Mouse (Mus musculus) cerebellum, adult 18-20 months (tissue): ENCODE data around the gene Tor3a.
"Not testable (repeated sequence)": the region's sequence is repeated elsewhere in the genome, so short reads cannot be mapped to it uniquely, and the experiment has no call there.

Source experiments
- DNase-seq, 2 experiments: peaks; one replicate each; pipeline ENCODE4 v3.0.0; 2021

Tor3a gene

DNA sequence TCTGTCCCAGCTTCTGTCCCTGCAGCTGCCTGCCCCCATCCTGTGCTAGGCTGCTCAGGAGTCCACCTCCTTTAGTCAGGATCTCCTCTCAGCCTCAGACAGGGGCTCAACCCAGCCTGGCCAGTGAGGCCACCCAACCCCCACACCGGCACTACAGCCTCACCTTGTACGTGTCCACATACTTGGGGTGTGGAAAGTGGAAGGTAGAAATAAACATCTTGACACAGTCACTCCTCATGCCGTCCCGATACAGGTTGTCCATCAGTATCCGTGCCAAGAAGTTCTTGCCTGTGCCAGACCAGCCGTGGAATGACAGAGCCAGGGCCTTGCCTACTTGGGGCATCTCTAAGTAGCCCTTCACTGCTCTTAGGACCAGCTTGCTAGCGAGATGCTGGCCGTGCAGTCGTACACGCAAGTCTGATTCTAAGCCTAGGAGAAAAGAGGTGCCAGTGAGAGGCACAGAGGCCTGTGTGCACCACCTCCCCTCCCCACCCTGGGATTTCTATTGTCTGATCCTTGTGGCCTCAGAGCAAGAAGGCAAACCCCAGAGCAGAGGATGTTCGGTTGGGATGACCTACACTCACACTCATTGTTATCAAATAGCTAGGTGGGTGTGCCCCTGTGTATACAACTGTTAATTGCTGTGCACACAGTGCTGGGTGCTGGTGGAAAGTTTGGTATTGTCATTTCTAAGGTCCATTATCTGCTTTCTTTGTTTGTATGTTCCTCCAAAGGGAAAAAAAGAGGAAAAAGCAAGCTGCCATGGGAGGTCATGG lies 4.8 kb downstream of the Tor3a start:
- no peak for DNase-seq

DNA sequence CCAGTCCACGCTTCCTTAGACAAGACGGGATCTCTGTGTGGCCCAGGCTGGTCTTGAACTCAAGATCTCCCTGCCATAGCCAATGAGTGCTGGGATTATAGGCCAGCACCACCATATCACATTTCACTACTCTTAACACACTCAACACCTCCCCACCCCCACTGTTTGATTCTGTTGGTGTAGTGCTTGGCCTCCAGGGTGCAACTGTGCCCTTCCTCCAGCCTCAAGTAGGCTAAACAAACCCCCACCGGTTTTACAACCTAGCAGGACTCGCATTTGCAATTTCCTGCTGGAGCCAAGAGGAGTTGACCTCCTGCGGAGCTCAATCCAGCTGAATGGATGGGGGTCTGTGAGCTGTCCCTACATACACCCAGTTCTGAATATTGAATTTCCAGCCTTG lies 5.6 kb downstream of the Tor3a start:
- DNase-seq, result no peak

DNA sequence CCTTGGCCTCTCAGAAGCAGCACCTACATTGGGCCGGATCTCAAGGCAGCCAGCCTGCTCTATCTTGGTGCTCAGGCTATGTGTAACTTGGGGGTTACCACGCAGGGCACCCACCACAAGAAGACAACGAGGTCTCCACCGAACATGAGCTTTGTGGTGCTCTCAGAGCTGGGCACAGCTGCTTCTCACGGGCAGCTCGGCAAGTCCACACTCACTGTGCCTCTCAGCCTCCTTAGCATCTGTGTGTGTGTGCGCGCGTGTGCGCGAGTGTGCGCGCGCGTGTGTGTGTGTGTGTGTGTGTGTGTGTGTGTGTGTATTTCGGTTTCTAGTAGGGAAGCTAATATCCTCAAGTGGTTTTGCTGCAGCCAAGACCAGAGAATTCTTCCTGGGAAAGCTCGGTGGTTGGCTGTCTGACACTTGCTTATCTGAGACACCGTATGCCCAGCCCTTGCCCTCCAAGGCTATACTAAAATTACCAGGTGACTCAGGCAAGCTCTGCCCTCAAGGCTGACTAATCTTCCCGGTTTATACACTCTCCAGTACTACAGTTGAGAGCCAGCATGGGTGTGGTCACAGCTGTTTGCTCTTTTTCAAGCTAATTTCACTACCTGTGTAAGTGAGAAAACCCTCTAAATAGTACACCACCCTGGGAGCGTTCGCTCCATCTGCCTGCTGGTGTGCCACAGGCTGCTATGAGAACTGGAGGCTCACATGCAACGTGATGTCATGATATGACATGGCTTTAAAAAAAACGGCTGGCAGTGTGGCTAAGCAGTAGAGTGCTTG lies 6.8 kb downstream of the Tor3a start:
- no peak for DNase-seq

DNA sequence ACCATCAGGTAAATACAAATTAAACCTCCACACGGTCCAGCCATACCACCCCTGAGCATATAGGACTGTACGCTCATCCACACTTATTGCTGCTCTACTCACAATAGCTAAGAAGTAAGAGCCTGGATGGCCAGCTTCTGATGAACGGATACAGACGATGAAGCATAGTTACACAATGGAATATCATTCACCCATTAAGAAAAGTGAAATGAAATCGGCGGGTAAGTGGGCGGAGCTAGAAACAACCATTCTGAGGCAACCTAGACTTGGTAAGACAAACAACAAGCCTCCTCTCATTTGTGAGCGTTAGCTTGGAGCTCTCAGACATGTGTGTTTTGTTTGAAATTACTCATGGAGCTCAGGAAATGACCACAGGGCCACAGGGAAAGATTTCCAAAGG lies 8.4 kb downstream of the Tor3a start:
- no peak for DNase-seq

DNA sequence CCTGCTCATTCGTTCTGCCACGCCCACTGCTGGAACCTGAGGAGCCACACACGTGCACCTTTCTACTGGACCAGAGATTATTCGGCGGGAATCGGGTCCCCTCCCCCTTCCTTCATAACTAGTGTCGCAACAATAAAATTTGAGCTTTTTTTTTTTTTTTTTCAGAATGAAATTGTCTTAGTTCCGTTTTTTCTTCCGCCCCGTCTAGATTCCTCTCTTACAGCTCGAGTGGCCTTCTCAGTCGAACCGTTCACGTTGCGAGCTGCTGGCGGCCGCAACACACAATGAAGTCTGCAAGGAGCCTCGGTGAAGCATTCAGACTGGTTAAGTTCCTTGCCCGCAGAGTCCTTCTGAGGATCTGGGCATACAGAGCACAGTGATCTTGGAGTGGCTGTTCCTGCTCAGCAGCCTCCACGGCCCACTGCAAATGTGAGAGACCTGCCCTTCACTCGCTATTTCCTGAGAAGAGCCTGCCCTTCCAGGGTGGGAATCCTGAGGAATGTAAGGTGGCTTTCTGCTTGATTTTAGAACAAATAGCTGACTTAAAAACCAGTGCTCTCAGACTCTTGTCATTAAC lies 13.4 kb downstream of the Tor3a start:
- not testable (repeated sequence) for DNase-seq

DNA sequence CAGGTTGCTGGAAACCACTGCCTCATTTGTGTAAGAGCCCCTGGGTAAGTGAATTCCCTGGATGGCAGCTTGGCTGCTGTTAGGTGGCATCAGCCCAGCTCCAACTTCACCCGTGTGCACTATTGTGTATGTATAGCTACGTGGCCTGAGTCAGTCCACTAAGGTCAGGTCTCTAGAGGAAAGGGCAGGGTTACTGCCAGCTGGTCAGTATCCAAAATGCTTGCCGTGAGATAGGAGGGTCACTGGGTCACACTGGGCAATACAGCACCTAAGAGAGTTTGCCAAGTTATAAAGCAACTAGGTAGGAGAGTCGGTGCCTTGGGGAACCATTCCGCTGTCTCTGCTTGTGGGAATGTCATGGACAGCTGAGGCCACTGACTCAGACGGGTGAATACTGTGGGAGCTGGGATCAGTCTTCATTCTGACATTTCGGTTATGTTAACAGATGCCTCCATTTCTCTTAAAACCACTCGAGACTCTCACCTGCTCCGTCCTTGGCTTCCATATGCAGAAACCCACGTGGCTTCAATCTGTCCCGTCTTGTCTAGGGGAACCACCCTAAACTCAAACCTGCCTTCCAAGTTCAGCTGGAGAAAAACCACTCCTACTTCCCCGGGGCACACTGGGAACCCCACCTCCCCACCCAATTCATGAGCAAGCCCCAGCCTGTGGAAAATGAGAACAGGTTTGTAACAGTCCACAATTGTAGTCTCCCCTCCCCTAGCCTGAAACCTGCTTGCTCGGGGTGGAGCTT lies 14.1 kb downstream of the Tor3a start:
- no peak for DNase-seq

DNA sequence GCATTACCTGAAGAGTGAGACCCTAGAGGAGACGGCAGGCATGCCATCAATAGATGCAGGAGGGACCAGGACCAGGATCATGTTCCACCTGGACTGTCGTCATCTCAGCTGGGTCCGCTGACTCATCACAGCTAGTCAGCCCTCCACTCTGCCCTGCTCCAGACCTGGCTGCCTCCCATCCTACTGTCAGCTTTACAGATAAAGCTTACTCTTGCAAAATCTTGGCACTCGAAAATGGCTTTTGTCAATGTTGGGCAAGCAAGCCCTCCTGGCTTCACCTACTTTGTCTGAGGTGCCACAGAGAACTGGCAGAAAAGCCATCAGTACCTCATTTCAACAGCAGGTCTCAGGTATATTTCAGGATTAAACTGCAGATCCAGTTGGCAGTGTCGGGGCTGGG lies 15.5 kb downstream of the Tor3a start:
- DNase-seq, result peak; percentile 64 to 85

DNA sequence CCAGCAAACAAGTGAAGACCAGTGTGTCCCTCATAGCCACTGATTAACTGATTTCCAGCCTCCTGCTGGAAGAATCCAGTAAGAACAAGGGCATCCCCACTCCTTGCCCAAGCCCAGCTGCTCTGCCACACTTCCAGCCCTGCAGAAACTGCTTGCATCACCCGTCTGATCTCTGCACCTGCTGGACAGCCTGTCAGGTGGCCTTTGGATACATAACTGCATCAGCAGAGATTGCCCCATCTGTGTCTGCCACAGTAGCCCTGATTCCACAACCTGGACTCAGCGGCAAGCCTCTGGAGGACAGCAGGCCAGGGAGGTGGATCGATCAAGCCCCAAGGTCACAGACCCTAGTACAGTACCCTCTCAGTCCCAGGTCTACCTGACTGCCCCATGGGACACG lies 16.6 kb downstream of the Tor3a start:
- no peak for DNase-seq

DNA sequence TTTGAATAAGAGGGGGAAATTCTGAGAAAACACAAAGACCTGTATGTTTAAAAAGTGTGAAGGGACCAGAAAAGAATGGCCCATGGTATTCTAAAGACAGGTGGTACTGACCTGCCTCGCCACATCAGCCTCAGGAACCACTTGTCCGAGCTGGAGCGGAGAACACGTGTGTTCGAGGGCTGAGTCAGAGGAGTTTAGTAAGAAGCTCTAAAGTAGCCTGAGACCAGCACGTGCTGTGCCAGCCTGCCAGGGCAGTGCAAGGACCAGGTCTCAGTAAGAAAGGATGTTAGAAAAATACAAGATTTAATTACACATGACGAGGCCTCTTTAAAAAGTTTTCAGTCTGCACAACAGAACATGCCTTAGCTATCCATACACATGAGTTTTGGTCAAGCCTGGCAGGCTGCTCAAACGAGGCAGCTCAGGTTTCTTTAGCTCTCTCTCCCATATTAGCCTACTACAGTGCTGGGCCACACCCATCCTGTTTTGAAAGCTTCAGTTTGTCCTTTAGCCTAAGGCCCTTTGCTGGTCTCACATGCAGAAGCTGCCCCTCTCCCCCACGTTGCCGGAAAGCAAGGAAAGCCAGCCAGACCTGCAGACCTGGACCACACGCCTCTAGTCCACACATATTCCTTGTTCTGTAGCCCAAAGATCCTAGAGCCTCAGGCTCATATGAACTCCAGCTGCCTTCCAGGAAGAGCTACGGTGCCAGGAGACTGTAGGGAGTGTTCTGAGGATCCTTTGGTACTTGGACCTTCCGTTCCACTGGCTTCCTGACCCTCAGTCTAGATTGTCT lies 19.2 kb downstream of the Tor3a start:
- DNase-seq, result no peak

DNA sequence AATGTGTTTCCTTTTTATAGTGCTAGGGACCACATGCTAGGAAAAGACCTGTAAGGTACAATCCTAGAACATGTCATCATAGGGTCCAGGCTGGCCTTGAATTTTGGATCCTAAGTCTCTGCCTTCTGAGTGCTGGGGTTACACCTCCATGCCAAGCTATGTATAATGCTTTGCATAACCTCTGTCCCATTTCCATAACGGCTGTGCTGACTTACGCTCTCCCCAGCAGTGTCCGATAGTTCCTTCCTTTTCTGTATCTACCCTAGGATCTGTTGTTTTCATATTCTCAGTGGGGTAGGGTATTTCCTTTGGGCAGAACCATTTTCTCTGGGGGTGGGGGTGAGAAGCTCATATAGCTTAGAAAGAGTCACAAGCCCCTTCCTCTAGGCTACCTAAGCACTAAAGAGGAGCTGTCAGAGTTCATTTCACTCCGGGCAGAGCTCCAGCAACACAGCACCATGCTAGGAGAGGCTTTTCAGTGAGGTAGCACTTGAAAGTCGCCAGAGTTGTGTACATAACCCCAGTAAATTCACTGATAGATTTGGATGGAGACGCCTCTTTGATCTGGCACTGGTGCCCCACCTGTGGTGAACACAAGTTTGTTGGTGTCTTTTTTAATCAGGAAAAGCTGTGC lies 21.9 kb downstream of the Tor3a start:
- no peak for DNase-seq

DNA sequence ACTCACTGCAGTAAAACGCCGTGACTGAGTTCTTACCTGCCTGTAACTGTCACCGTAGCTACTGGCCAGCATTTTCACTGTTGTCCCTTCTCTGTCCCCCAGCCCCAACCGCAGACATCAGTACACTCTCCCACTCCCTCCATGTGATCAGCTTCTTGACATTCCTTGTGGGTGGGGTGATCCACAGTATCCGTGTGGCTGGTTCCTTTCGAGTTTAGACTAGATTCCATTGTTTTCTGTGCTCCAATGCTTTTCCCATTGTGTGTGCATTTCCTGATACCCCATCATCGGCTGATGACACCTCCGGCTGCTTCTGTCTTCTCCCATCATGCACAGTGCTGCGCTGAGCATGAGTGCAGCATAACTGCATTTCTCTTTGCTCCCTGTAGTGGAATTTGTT lies 23.5 kb downstream of the Tor3a start:
- no peak for DNase-seq

DNA sequence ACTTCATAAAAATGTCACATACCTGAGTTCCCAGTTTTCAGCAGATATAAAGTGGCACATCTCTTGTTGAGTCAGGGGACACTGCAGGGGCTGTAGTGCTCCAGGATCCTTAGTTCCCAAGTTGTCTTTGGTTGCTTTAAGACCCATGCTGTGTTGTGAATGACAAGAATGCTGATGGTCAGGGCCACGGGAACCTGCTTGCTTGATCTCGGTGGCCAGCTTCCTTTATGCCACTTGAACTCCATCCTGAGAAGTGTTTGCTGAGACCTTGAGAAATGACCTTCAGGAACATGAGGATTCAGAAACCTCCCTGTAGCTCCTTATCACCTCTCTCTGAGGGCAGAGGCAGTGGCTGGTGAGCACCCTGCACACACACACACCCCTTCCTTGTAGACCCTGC lies 25.5 kb downstream of the Tor3a start:
- DNase-seq, result no peak

DNA sequence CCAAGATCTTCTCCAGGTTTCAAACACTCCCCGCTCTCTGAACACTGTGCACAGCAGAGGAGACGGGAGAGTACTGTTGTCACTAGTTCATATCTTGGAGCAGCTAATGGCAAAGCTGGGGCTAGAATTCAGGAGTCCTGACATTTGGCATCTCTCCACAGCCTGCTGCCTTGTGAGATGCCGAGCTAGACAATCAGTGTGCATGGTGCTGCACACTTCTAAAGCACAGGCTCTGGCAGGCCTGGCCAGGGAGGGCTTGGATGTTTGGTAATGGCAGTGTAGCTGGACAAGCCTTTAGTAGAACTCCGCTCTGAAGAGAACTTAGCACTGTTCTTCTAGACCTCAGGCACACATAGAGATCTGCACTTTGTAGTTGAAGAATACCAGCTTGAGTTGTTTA lies 28.2 kb downstream of the Tor3a start:
- peak; percentile 58 to 63 for DNase-seq

DNA sequence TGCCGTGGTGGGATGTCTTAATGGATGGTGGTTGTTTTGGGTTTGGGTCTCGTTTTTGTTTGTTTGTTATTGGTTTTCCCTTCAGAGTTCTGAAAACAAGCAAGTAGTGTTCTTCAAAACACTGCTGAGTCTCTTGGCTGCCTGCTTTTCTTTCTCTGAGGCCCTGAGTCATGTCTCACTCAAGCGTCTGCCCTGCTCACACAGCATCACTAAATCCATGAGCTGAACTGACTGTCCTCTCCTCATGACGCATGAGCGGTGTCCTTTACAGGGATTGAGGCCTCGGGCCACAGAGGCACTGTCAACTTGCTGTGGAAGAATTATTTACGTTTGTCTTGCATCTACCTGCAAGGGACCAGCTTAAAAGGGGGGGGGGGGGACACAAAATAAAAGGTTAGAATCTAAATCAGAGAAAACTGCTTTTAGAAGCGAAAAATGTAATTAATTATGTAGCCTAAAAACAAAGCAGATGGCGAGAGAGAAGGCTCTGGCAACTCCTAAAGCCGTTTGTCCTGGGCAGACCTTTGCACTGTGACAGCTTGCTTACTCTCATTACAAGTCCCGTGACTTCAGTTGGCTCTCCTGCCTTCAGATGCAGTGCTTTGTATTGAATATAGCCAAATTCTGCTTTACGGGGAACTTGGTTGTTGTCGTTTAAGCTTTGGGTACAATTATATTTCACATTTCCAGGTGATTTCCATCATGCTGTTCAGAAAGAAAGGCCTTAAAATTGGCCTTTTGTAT lies 29.2 kb downstream of the Tor3a start:
- DNase-seq, result peak; percentile 63 to 75

DNA sequence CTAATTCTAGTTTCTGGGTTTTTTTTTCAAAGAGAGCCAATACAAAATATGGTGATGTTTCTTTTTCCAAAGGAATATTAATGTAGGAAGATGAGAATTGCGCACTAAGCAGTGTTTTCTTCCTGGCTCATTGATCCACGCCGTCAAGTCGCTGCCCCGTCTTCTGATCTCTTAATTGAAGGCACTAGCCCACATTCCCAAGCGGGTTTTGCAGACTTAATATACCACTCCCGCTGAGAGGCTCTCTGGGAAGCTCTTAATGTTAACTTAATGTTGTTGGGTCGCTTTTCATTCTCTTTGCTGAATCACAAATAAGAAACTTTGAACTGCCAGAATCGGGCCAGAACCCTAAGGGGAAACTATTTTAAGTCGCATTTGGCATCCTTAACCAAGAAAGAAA lies 30.1 kb downstream of the Tor3a start:
- no peak for DNase-seq

DNA sequence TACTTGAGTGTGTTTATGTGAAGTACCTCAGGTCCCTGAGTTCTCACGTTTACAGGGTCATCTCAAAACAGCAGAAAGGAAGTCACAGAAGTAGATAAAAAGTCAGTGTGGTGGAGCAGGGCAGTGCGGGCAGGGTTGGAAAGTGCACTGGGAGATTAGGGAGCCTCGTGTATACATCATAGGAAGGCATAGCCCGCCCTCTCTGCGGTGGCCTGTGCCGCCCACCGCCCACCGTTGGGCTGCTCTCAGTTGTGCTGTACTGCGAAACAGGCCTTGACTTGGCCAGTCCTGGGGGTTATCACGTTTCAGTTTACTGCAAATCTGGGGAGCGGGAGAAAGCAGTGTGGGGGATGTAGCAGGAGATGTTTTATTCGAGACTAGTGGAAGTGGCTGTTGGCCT lies 31.3 kb downstream of the Tor3a start:
- no peak for DNase-seq

DNA sequence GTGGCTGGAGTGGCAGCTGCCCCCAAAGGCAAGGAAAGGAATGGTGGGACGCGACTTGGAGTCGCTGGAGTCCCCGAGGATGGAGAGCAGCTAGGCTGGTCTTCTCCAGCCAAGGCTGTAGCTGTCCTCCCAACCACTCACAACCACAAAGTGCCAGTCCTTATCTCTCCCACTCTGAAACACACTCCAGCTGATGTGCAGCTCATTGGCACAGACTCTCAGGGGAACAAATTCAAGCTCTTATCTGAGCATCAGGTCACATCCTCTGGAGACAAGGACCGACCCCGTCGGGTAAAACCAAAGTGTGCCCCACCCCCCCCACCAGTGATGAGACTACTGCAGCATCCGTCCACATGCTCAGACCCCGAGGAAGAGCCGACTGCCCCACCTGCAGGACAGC lies 32.3 kb downstream of the Tor3a start:
- DNase-seq, result no peak

DNA sequence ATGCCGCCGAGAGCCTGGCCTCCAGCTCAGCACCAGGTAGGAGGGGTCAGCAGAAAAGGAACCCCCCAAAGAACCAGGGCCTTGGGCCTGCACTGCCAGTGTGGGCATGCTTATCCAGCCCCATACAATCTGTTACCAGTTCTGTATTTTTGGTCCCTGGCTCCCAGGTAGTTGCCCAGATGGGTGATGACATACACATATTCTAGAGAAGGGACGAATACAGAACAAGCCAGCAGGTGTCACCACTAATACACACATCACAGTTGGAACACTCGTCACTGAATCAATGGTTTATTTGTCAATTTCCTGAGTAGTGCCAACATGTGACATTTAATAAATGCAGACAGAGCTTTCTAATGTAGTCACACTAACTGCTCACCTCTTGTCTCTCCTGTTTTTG lies 33.6 kb downstream of the Tor3a start:
- peak in 1 of 2 experiments; percentile 56 for DNase-seq

DNA sequence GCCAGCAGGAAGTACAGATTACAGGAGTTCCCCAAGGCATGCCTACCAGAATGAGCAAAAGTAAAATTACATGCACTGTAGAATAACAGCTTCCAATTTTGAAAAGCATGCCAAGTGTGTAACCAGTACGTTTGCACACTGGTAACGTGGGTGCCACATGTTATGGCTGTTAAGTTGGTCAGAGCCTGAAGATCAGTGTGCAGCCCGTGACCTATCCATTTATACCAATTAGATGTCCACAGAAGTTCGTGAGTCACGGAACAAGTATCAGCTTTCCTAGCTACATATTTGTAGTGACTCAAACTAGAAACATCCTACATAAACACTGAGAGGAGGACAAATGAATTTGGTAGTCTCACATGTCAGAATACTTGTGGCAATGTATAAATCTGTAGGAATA lies 34.7 kb downstream of the Tor3a start:
- no peak for DNase-seq

DNA sequence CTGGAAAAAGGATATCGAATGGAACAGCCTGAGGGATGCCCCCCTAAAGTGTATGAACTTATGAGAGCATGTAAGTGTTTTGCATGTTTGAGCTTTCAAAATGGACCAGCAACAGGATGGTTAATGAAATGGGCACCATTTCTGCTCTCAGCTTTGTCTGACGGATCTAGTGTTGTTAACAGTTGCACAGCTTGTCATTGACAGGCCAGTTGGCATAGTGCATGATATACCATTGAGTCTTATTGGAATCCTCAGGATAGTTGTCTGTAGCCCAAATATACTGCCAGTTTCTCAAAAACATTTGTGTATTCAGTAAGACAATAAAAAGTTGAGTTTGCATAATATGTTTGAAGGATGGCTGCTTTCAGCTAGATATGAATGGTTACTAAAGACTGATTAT lies 39.0 kb downstream of the Tor3a start:
- DNase-seq, result no peak

DNA sequence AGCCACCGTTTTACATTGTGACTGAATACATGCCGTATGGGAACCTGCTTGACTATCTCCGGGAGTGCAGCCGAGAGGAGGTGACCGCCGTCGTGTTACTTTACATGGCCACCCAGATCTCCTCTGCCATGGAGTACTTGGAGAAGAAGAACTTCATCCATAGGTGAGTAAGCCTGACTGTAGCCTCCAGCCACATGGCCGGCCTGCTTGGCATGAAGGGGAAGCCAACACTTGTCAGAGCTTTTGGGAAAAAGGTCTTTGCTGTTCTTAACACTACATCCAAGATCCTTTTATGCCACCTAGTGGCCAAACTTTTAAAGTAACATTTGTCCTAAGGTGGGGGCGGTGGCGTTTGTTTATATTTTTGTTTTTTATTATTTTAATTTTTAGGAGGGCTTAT lies 41.1 kb downstream of the Tor3a start:
- peak; percentile 50 to 54 for DNase-seq
